In genomic region chr19:6951381-6951968, GRCm38 (mm10) we compare ENCODE assay signal across 7 mouse cellular contexts. TPM values are rescaled to one million over a fixed set of nuclear protein-coding genes. Genes with fewer than 3 reads are reported as not detected.
DNase-seq lines count a peak whose midpoint lies in the region; ATAC-seq lines count a peak whose summit lies in the region.

No protein-coding gene starts in this region.

- H3K4me3 ChIP-seq in intestine, embryonic 16.5 days (ENCODE audit: low read length): peak overlapping the region; percentile 67
- peak overlapping the region; percentile 42 for H3K4me3 ChIP-seq in midbrain, embryonic 11.5 days (ENCODE audit: low read depth, low read length)

- peak; percentile 87 to 90 for DNase-seq in adrenal gland, adult 18-20 months (ENCODE audit: low spot score in 2 of 2)
- peak; percentile 96 for DNase-seq in embryo, embryonic 11 days
- DNase-seq in gastrocnemius, postnatal 25 days: peak; percentile 96
- peak; percentile 92 to 94 for DNase-seq in left cerebral cortex, postnatal 36 days (ENCODE audit: low spot score in 2 of 2)
- DNase-seq in midbrain, embryonic 11.5 days (ENCODE audit: low spot score, missing footprints): peak; percentile 98
- DNase-seq in skeletal muscle tissue, adult 2 months (ENCODE audit: low read depth, low spot score): peak; percentile 94

- WGBS in intestine, embryonic 16.5 days: under 1% methylated on average over 35 of the region's 35 CpGs
- WGBS in midbrain, embryonic 11.5 days: under 1% methylated on average over 35 of the region's 35 CpGs

- peak; percentile 74 for ATAC-seq in intestine, embryonic 16.5 days
- peak; percentile 86 for ATAC-seq in midbrain, embryonic 11.5 days (ENCODE audit: low FRiP score)

- intact Hi-C loops in left cerebral cortex, postnatal 36 days (cut with DNase I): loop anchor here (2.0 kb wide), 1 partner anchor 21 kb away; no protein-coding TSS in a partner anchor

- H3K27me3 ChIP-seq in intestine, embryonic 16.5 days (replicated peaks; ENCODE audit: control insufficient read depth, insufficient read depth, low read length): no peaks in the 10 kb centered on the region
- H3K27me3 ChIP-seq in midbrain, embryonic 11.5 days (ENCODE audit: control insufficient read depth, insufficient read depth, low read length): no peaks in the 10 kb centered on the region

- H3K4me1 ChIP-seq in intestine, embryonic 16.5 days (ENCODE audit: control insufficient read depth, insufficient read depth, low read length): peaks cover 57% of the 10 kb centered on the region
- H3K4me1 ChIP-seq in midbrain, embryonic 11.5 days (ENCODE audit: control insufficient read depth, insufficient read depth, low read length): peaks cover 15% of the 10 kb centered on the region

- peak overlapping the region; percentile 98 for H3K27ac ChIP-seq in intestine, embryonic 16.5 days (ENCODE audit: low read length)
- peak overlapping the region; percentile 97 for H3K27ac ChIP-seq in midbrain, embryonic 11.5 days (ENCODE audit: low read depth, low read length)

- no peaks in the 10 kb centered on the region for H3K9me3 ChIP-seq in intestine, embryonic 16.5 days (ENCODE audit: control insufficient read depth, low read length)
- H3K9me3 ChIP-seq in midbrain, embryonic 11.5 days (ENCODE audit: control insufficient read depth, low read length): no peaks in the 10 kb centered on the region

- peak overlapping the region; percentile 75 for H3K9ac ChIP-seq in intestine, embryonic 16.5 days (ENCODE audit: low read depth, low read length)
- H3K9ac ChIP-seq in midbrain, embryonic 11.5 days (ENCODE audit: low read length): peak overlapping the region; percentile 76

- H3K36me3 ChIP-seq in intestine, embryonic 16.5 days (ENCODE audit: control insufficient read depth, insufficient read depth, low read length): peaks cover 19% of the 10 kb centered on the region
- H3K36me3 ChIP-seq in midbrain, embryonic 11.5 days (ENCODE audit: control insufficient read depth, insufficient read depth, low read length): no peaks in the 10 kb centered on the region

- H3K4me2 ChIP-seq in intestine, embryonic 16.5 days (ENCODE audit: low read depth, low read length): peak overlapping the region; percentile 80
- peak overlapping the region; percentile 94 for H3K4me2 ChIP-seq in midbrain, embryonic 11.5 days

RNA-seq across cellular contexts. Expression of gene Gpr137, which starts 9.2 kb away (rescaled TPM):
- 10 to 100 TPM; 56.4 to 56.8 TPM for total RNA-seq in adrenal gland, adult 18-20 months (2021)
- total RNA-seq in gastrocnemius, postnatal 25 days (2021): 10 to 100 TPM in 1 of 2 experiments, 1 to 10 TPM in 1; 9.5 to 10.9 TPM
- 20.6 and 21.1 TPM in 2 replicates for polyA plus RNA-seq in intestine, embryonic 16.5 days (2015; fragmentation: Nextera tagmentation; extraction: Ambion mirVana)
- 100 to 1,000 TPM in 1 of 2 experiments, 10 to 100 TPM in 1; 94.1 to 108 TPM for total RNA-seq in left cerebral cortex, postnatal 36 days (2021)
- polyA plus RNA-seq in midbrain, embryonic 11.5 days (2014; fragmentation: Nextera tagmentation; extraction: Ambion mirVana): 28.0 and 32.0 TPM in 2 replicates

RNA-seq across cellular contexts. Expression of gene Bad, which starts 9.8 kb away (rescaled TPM):
- total RNA-seq in adrenal gland, adult 18-20 months (2021): 10 to 100 TPM; 45.5 to 46.0 TPM
- total RNA-seq in gastrocnemius, postnatal 25 days (2021): 10 to 100 TPM; 11.5 to 14.3 TPM
- 77.7 and 80.5 TPM in 2 replicates for polyA plus RNA-seq in intestine, embryonic 16.5 days (2015; fragmentation: Nextera tagmentation; extraction: Ambion mirVana)
- 10 to 100 TPM; 36.6 to 42.6 TPM for total RNA-seq in left cerebral cortex, postnatal 36 days (2021)
- polyA plus RNA-seq in midbrain, embryonic 11.5 days (2014; fragmentation: Nextera tagmentation; extraction: Ambion mirVana): 53.7 and 55.9 TPM in 2 replicates

RNA-seq across cellular contexts. Expression of gene Kcnk4, which starts 17.2 kb away (rescaled TPM):
- total RNA-seq in adrenal gland, adult 18-20 months (2021): under 1 TPM; 0.23 to 0.35 TPM
- not detected for total RNA-seq in gastrocnemius, postnatal 25 days (2021)
- 0.45 and 0.48 TPM in 2 replicates for polyA plus RNA-seq in intestine, embryonic 16.5 days (2015; fragmentation: Nextera tagmentation; extraction: Ambion mirVana)
- 10 to 100 TPM; 34.9 to 37.0 TPM for total RNA-seq in left cerebral cortex, postnatal 36 days (2021)
- not detected in 2 replicates for polyA plus RNA-seq in midbrain, embryonic 11.5 days (2014; fragmentation: Nextera tagmentation; extraction: Ambion mirVana)

RNA-seq across cellular contexts. Expression of gene Ppp1r14b, which starts 23.3 kb away (rescaled TPM):
- total RNA-seq in adrenal gland, adult 18-20 months (2021): 100 to 1,000 TPM; 160 to 199 TPM
- 100 to 1,000 TPM; 113 to 131 TPM for total RNA-seq in gastrocnemius, postnatal 25 days (2021)
- polyA plus RNA-seq in intestine, embryonic 16.5 days (2015; fragmentation: Nextera tagmentation; extraction: Ambion mirVana): 57.9 and 58.2 TPM in 2 replicates
- 10 to 100 TPM; 51.5 to 55.6 TPM for total RNA-seq in left cerebral cortex, postnatal 36 days (2021)
- polyA plus RNA-seq in midbrain, embryonic 11.5 days (2014; fragmentation: Nextera tagmentation; extraction: Ambion mirVana): 245 and 285 TPM in 2 replicates

RNA-seq across cellular contexts. Expression of gene Plcb3, which starts 24.8 kb away (rescaled TPM):
- total RNA-seq in adrenal gland, adult 18-20 months (2021): 10 to 100 TPM; 34.1 to 43.9 TPM
- total RNA-seq in gastrocnemius, postnatal 25 days (2021): 10 to 100 TPM in 1 of 2 experiments, 1 to 10 TPM in 1; 9.8 to 10.4 TPM
- polyA plus RNA-seq in intestine, embryonic 16.5 days (2015; fragmentation: Nextera tagmentation; extraction: Ambion mirVana): 198 and 222 TPM in 2 replicates
- total RNA-seq in left cerebral cortex, postnatal 36 days (2021): 10 to 100 TPM in 1 of 2 experiments, 1 to 10 TPM in 1; 9.7 to 12.5 TPM
- polyA plus RNA-seq in midbrain, embryonic 11.5 days (2014; fragmentation: Nextera tagmentation; extraction: Ambion mirVana): 13.0 and 14.2 TPM in 2 replicates

Comparison
In these comparisons a context has a peak if more than half of its experiments do, and no peak if none do; other contexts are left out.
1. Peak in every context shown above with its lines: DNase-seq, ATAC-seq, H3K4me3 ChIP-seq and H3K27ac ChIP-seq.
2. RNA of gene Gpr137, which starts 9.2 kb away (total RNA-seq): 94.1 to 108 TPM in left cerebral cortex, postnatal 36 days and 56.4 to 56.8 TPM in adrenal gland, adult 18-20 months; 9.5 to 10.9 TPM in gastrocnemius, postnatal 25 days; every median in the first group is over 4 times any median in the second.
3. RNA of gene Kcnk4, which starts 17.2 kb away (total RNA-seq): 34.9 to 37.0 TPM in left cerebral cortex, postnatal 36 days; 0.23 to 0.35 TPM in adrenal gland, adult 18-20 months and not detected in gastrocnemius, postnatal 25 days; every median in the first group is over 10 times any median in the second.